Mouse (Mus musculus): ENCODE measurements around the gene Agap2. TPM values are rescaled to one million over a fixed set of nuclear protein-coding genes. Genes with fewer than 3 reads are reported as not detected.
"Not testable (repeated sequence)": the region's sequence is repeated elsewhere in the genome, so short reads cannot be mapped to it uniquely, and the experiment has no call there.

Agap2 gene
- polyA plus RNA-seq, 1 experiment from 2014 or later: 0.04 TPM

- H3K27ac ChIP-seq (ENCODE audit: low read length): peak overlapping the region; percentile 60; the same call in 1 of the 2 replicates
- no peak for ATAC-seq (ENCODE audit: low FRiP score, low TSS enrichment)
- H3K4me1 ChIP-seq (ENCODE audit: insufficient read depth, low read length): peaks cover 22% of the 10 kb centered on the region
- peak overlapping the region; percentile 81 for H3K4me3 ChIP-seq (ENCODE audit: low read length)
- H3K9me3 ChIP-seq (ENCODE audit: low read length): no peaks in the 10 kb centered on the region
- peaks cover 11% of the 10 kb centered on the region; the same call in 1 of the 2 replicates for H3K27me3 ChIP-seq (ENCODE audit: insufficient read depth, low read length)
- peak overlapping the region; percentile 96 for H3K4me2 ChIP-seq (replicated peaks; ENCODE audit: low read depth, low read length)
- under 1% methylated on average over 41 of the region's 92 CpGs for WGBS
- peaks cover 21% of the 10 kb centered on the region for H3K36me3 ChIP-seq (ENCODE audit: insufficient read depth, low read length)
- H3K9ac ChIP-seq (replicated peaks; ENCODE audit: low read length): peak overlapping the region; percentile 87
These were observed 15.7 kb upstream of the Agap2 start for GRCm38 (mm10) chr10:127059174-127059967.

- peak; percentile 37; the same call in 1 of the 2 replicates for ATAC-seq (ENCODE audit: low FRiP score, low TSS enrichment)
- Histone ChIP-seq H3K4me3 (ENCODE audit: low read length) (peak within 1 kb of the TSS; percentile 81), H3K27me3 (ENCODE audit: insufficient read depth, low read length) (peaks cover 11% of the 10 kb centered on the region; the same call in 1 of the 2 replicates), H3K4me1 (ENCODE audit: insufficient read depth, low read length) (peaks cover 29% of the 10 kb centered on the region), H3K4me2 (replicated peaks; ENCODE audit: low read depth, low read length) (peak within 1 kb of the TSS; percentile 96), H3K9me3 (ENCODE audit: low read length) (no peaks in the 10 kb centered on the region), H3K27ac (ENCODE audit: low read length) (peak within 1 kb of the TSS; percentile 60; the same call in 1 of the 2 replicates), H3K36me3 (ENCODE audit: insufficient read depth, low read length) (peaks cover 26% of the 10 kb centered on the region), H3K9ac (replicated peaks; ENCODE audit: low read length) (peak within 1 kb of the TSS; percentile 87)
- 1% methylated on average over 31 of the region's 72 CpGs for WGBS
These were observed 14.8 kb upstream of the Agap2 start, which contains the start of gene March9 for GRCm38 (mm10) chr10:127059968-127060916. Gene March9 (minus strand): TSS chr10:127060184.

- Histone ChIP-seq H3K27me3 (ENCODE audit: insufficient read depth, low read length) (peaks cover 11% of the 10 kb centered on the region; the same call in 1 of the 2 replicates), H3K4me2 (replicated peaks; ENCODE audit: low read depth, low read length) (no peak overlapping the region)
These were observed 14.0 kb upstream of the Agap2 start for GRCm38 (mm10) chr10:127061085-127061484.

GRCm38 (mm10) chr10:127061513-127061912 lies 13.6 kb upstream of the Agap2 start:
- H3K27ac ChIP-seq (ENCODE audit: low read length): no peak overlapping the region
- no peak overlapping the region for H3K4me3 ChIP-seq (ENCODE audit: low read length)
- H3K36me3 ChIP-seq (ENCODE audit: insufficient read depth, low read length): peaks cover 27% of the 10 kb centered on the region
- H3K9me3 ChIP-seq (ENCODE audit: low read length): no peaks in the 10 kb centered on the region
- H3K4me1 ChIP-seq (ENCODE audit: insufficient read depth, low read length): peaks cover 29% of the 10 kb centered on the region
- H3K4me2 ChIP-seq (replicated peaks; ENCODE audit: low read depth, low read length): no peak overlapping the region
- no peak for ATAC-seq (ENCODE audit: low FRiP score, low TSS enrichment)
- 71% methylated on average over 2 of the region's 2 CpGs for WGBS
- H3K9ac ChIP-seq (replicated peaks; ENCODE audit: low read length): no peak overlapping the region
- H3K27me3 ChIP-seq (ENCODE audit: insufficient read depth, low read length): peaks cover 11% of the 10 kb centered on the region; the same call in 1 of the 2 replicates

More at GRCm38 (mm10) chr10:127061085-127061484, 14.0 kb upstream of the Agap2 start:
- no peak overlapping the region for H3K4me3 ChIP-seq (ENCODE audit: low read length)
- H3K27ac ChIP-seq (ENCODE audit: low read length): no peak overlapping the region
- ATAC-seq (ENCODE audit: low FRiP score, low TSS enrichment): no peak
- H3K36me3 ChIP-seq (ENCODE audit: insufficient read depth, low read length): peaks cover 26% of the 10 kb centered on the region
- 38% methylated on average over 5 of the region's 5 CpGs for WGBS
- no peaks in the 10 kb centered on the region for H3K9me3 ChIP-seq (ENCODE audit: low read length)
- H3K4me1 ChIP-seq (ENCODE audit: insufficient read depth, low read length): peaks cover 29% of the 10 kb centered on the region
- H3K9ac ChIP-seq (replicated peaks; ENCODE audit: low read length): no peak overlapping the region

GRCm38 (mm10) chr10:127062101-127062500 lies 13.0 kb upstream of the Agap2 start:
- not testable (repeated sequence) for H3K4me2 ChIP-seq (replicated peaks; ENCODE audit: low read depth, low read length); ATAC-seq (ENCODE audit: low FRiP score, low TSS enrichment); H3K27ac ChIP-seq (ENCODE audit: low read length); H3K9ac ChIP-seq (replicated peaks; ENCODE audit: low read length); H3K4me3 ChIP-seq (ENCODE audit: low read length); H3K9me3 ChIP-seq (ENCODE audit: low read length)
- H3K27me3 ChIP-seq (ENCODE audit: insufficient read depth, low read length): peaks cover 11% of the 10 kb centered on the region; the same call in 1 of the 2 replicates
- peaks cover 29% of the 10 kb centered on the region for H3K4me1 ChIP-seq (ENCODE audit: insufficient read depth, low read length)
- WGBS: 88% methylated on average over 4 of the region's 4 CpGs
- H3K36me3 ChIP-seq (ENCODE audit: insufficient read depth, low read length): peaks cover 29% of the 10 kb centered on the region

- Histone ChIP-seq H3K27me3 (ENCODE audit: insufficient read depth, low read length) (peaks cover 11% of the 10 kb centered on the region; the same call in 1 of the 2 replicates), H3K27ac (ENCODE audit: low read length) (no peak overlapping the region), H3K9me3 (ENCODE audit: low read length) (no peaks in the 10 kb centered on the region), H3K9ac (replicated peaks; ENCODE audit: low read length) (no peak overlapping the region), H3K36me3 (ENCODE audit: insufficient read depth, low read length) (peaks cover 29% of the 10 kb centered on the region), H3K4me2 (replicated peaks; ENCODE audit: low read depth, low read length) (no peak overlapping the region), H3K4me1 (ENCODE audit: insufficient read depth, low read length) (peaks cover 29% of the 10 kb centered on the region), H3K4me3 (ENCODE audit: low read length) (no peak overlapping the region)
- 74% methylated on average over 5 of the region's 5 CpGs for WGBS
- no peak for ATAC-seq (ENCODE audit: low FRiP score, low TSS enrichment)
These were observed 12.6 kb upstream of the Agap2 start for GRCm38 (mm10) chr10:127062503-127062902.

GRCm38 (mm10) chr10:127063239-127063872 lies 11.7 kb upstream of the Agap2 start, which contains the start of gene Cdk4:
Gene Cdk4 (plus strand): TSS chr10:127063534.
- H3K27ac ChIP-seq (ENCODE audit: low read length): peak within 1 kb of the TSS; percentile 83
- ATAC-seq (ENCODE audit: low FRiP score, low TSS enrichment): peak; percentile 92
- no peaks in the 10 kb centered on the region for H3K9me3 ChIP-seq (ENCODE audit: low read length)
- peak within 1 kb of the TSS; percentile 96 for H3K9ac ChIP-seq (replicated peaks; ENCODE audit: low read length)
- H3K4me3 ChIP-seq (ENCODE audit: low read length): peak within 1 kb of the TSS; percentile 78
- H3K36me3 ChIP-seq (ENCODE audit: insufficient read depth, low read length): peaks cover 36% of the 10 kb centered on the region
- peaks cover 34% of the 10 kb centered on the region for H3K4me1 ChIP-seq (ENCODE audit: insufficient read depth, low read length)
- H3K27me3 ChIP-seq (ENCODE audit: insufficient read depth, low read length): peaks cover 10% of the 10 kb centered on the region; the same call in 1 of the 2 replicates
- WGBS: under 1% methylated on average over 45 of the region's 46 CpGs
- peak within 1 kb of the TSS; percentile 72 for H3K4me2 ChIP-seq (replicated peaks; ENCODE audit: low read depth, low read length)

- peak overlapping the region; percentile 72 for H3K4me2 ChIP-seq (replicated peaks; ENCODE audit: low read depth, low read length)
- peak overlapping the region; percentile 83 for H3K27ac ChIP-seq (ENCODE audit: low read length)
- H3K4me1 ChIP-seq (ENCODE audit: insufficient read depth, low read length): peaks cover 34% of the 10 kb centered on the region
- H3K36me3 ChIP-seq (ENCODE audit: insufficient read depth, low read length): peaks cover 37% of the 10 kb centered on the region
- H3K27me3 ChIP-seq (ENCODE audit: insufficient read depth, low read length): peaks cover 7% of the 10 kb centered on the region; the same call in 1 of the 2 replicates
- no peaks in the 10 kb centered on the region for H3K9me3 ChIP-seq (ENCODE audit: low read length)
- peak overlapping the region; percentile 78 for H3K4me3 ChIP-seq (ENCODE audit: low read length)
- ATAC-seq (ENCODE audit: low FRiP score, low TSS enrichment): no peak; the same call in 1 of the 2 replicates
- peak overlapping the region; percentile 96 for H3K9ac ChIP-seq (replicated peaks; ENCODE audit: low read length)
- 10% methylated on average over 37 of the region's 37 CpGs for whole genome bisulfite sequencing
These were observed 10.9 kb upstream of the Agap2 start for GRCm38 (mm10) chr10:127063913-127064870.

Measured in kidney, embryonic 16.5 days (tissue).